20 mouse cellular contexts compared by ENCODE assay signal in the genomic region with DNA sequence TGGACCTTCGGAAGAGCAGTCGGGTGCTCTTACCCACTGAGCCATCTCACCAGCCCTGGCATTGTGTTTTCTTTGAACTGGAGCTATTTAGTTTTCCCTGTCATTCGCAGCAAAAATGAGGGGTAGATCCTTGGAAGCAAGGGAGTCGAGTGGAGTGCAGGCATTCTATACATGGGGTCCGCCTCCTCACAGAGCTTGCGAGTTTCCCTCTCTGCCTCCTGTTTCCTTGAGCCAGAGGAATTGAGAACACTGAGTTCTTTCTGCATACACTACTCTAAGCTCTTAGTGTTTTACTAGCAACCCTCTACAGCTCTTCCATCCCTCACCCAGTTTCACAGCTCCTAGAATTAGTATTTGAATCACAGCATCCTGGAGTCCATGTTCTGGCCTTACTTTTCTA. TPM values are rescaled to one million over a fixed set of nuclear protein-coding genes. Genes with fewer than 3 reads are reported as not detected.
"Had no signal": no experiment of that assay in that cellular context is flagged by ENCODE, and none has a peak within 500 bp of the region (broad histone marks: within the 10 kb centered on the region; RNA-seq: fewer than 3 reads in every experiment).

No protein-coding gene starts in this region.

- DNase-seq: kidney, adult 18-20 months; kidney, adult 9 months; kidney, postnatal 14 days; kidney, postnatal 4 days; liver, postnatal 0 days; lung, embryonic 14.5 days; thymus, adult 2 months; thymus, postnatal 14 days; thymus, postnatal 4 days had no signal

RNA-seq across cellular contexts. Expression of a gene that starts 39.5 kb away (rescaled TPM):
- total RNA-seq: layer of hippocampus, adult 18-20 months; layer of hippocampus, postnatal 14 days; left cerebral cortex, adult 8-10 months; left cerebral cortex, postnatal 36 days; megakaryocyte, adult 5-6 weeks had no signal
- polyA plus RNA-seq: liver, embryonic 11.5 days; liver, embryonic 14.5 days; liver, postnatal 0 days; lung, postnatal 0 days; macrophage; small intestine, adult 2 months; spleen, adult 2 months had no signal

RNA-seq across cellular contexts. Expression of a gene that starts 53.8 kb away (rescaled TPM):
- total RNA-seq: layer of hippocampus, adult 18-20 months; layer of hippocampus, postnatal 14 days; left cerebral cortex, adult 8-10 months; left cerebral cortex, postnatal 36 days had no signal
